Mouse (Mus musculus) midbrain, embryonic 13.5 days (tissue): ENCODE measurements around the gene Shmt1. TPM values are rescaled to one million over a fixed set of nuclear protein-coding genes. Genes with fewer than 3 reads are reported as not detected.

Experiments
- ATAC-seq: fragments of 200-750 bp; cut with Nextera tagmentation; 2 replicates; pipeline ENCODE4 v1.8.0; 2017; ENCODE audit warnings: mild to moderate bottlenecking, moderate TSS enrichment, moderate library complexity
- H3K27ac ChIP-seq: fragments of 300-500 bp; sonication (generic); 2 replicates; pipeline ENCODE4 v1.5.1; 2015; ENCODE audit warnings: inconsistent platforms, mild to moderate bottlenecking, moderate library complexity
- H3K27me3 ChIP-seq: fragments of 300-500 bp; sonication (generic); 2 replicates; pipeline ENCODE4 v1.6.1; 2015; ENCODE audit warnings: mild to moderate bottlenecking, inconsistent platforms
- H3K36me3 ChIP-seq: fragments of 300-500 bp; sonication (generic); 2 replicates; pipeline ENCODE4 v1.6.1; 2015; ENCODE audit warnings: mild to moderate bottlenecking, inconsistent platforms
- H3K4me1 ChIP-seq: fragments of 300-500 bp; sonication (generic); replicated peaks from 2 replicates; pipeline ENCODE4 v1.6.1; 2015; ENCODE audit warnings: inconsistent platforms
- H3K4me2 ChIP-seq: fragments of 300-500 bp; sonication (generic); replicated peaks from 2 replicates; pipeline ENCODE4 v1.6.1; 2015; ENCODE audit warnings: moderate library complexity, mild to moderate bottlenecking, inconsistent platforms
- H3K4me3 ChIP-seq: fragments of 300-500 bp; sonication (generic); replicated peaks from 2 replicates; pipeline ENCODE4 v1.5.1; 2015; ENCODE audit warnings: mild to moderate bottlenecking, inconsistent platforms
- H3K9ac ChIP-seq: fragments of 300-500 bp; sonication (generic); replicated peaks from 2 replicates; pipeline ENCODE4 v1.6.1; 2015; ENCODE audit warnings: mild to moderate bottlenecking, inconsistent platforms
- H3K9me3 ChIP-seq: fragments of 300-500 bp; sonication (generic); 2 replicates; pipeline ENCODE4 v1.6.1; 2016; ENCODE audit warnings: mild to moderate bottlenecking, inconsistent platforms
- WGBS: fragments of 180-500 bp; shearing (Covaris S2); methylation state at CpG from one replicate; pipeline ENCODE4 v1.1.7; 2015; 5-methylcytosine and 5-hydroxymethylcytosine counted together
- polyA plus RNA-seq: library from polyadenylated mRNA; unstranded; fragments of >200 nt; fragmentation: Nextera tagmentation; extraction: Ambion mirVana; gene quantifications from 2 replicates; pipeline ENCODE4 v1.2.1, GENCODE M21; 2015

The Shmt1 gene
- polyA plus RNA-seq, 1 experiment from 2014 or later, result 16.2 TPM

GRCm38 (mm10) chr11:60766969-60767368 lies 44.5 kb downstream of the Shmt1 start:
- ATAC-seq, result no peak
- no peaks in the 10 kb centered on the region for H3K27me3 ChIP-seq
- no peak overlapping the region for H3K27ac ChIP-seq
- no peaks in the 10 kb centered on the region for H3K4me1 ChIP-seq
- H3K4me2 ChIP-seq, result no peak overlapping the region
- no peak overlapping the region for H3K4me3 ChIP-seq
- H3K36me3 ChIP-seq, result peaks cover 6% of the 10 kb centered on the region; the same call in 1 of the 2 replicates
- WGBS, result 87% methylated on average over 4 of the region's 4 CpGs
- H3K9me3 ChIP-seq, result no peaks in the 10 kb centered on the region
- H3K9ac ChIP-seq, result no peak overlapping the region

- ATAC-seq, result no peak
- Histone ChIP-seq H3K36me3 (peaks cover 45% of the 10 kb centered on the region), H3K27ac (no peak overlapping the region), H3K4me1 (no peaks in the 10 kb centered on the region), H3K9me3 (no peaks in the 10 kb centered on the region), H3K4me2 (no peak overlapping the region), H3K27me3 (no peaks in the 10 kb centered on the region), H3K9ac (no peak overlapping the region), H3K4me3 (no peak overlapping the region)
- WGBS, result 93% methylated on average over 3 of the region's 3 CpGs
Measured at GRCm38 (mm10) chr11:60761681-60762080, 49.8 kb downstream of the Shmt1 start.

- ATAC-seq, result no peak
- Histone ChIP-seq H3K27me3 (no peaks in the 10 kb centered on the region), H3K9ac (no peak overlapping the region), H3K4me3 (no peak overlapping the region), H3K36me3 (peaks cover 84% of the 10 kb centered on the region), H3K4me2 (no peak overlapping the region), H3K9me3 (no peaks in the 10 kb centered on the region), H3K27ac (no peak overlapping the region), H3K4me1 (no peaks in the 10 kb centered on the region)
- 97% methylated on average over 7 of the region's 7 CpGs for WGBS
Measured at GRCm38 (mm10) chr11:60755570-60755969, 55.9 kb downstream of the Shmt1 start.

- no peaks in the 10 kb centered on the region for H3K27me3 ChIP-seq
- WGBS, result 86% methylated on average over 3 of the region's 3 CpGs
- H3K9me3 ChIP-seq, result no peaks in the 10 kb centered on the region
- no peak overlapping the region for H3K27ac ChIP-seq
- peaks cover 70% of the 10 kb centered on the region for H3K36me3 ChIP-seq
- no peak overlapping the region for H3K4me2 ChIP-seq
- no peak overlapping the region for H3K9ac ChIP-seq
- ATAC-seq, result no peak
- H3K4me1 ChIP-seq, result no peaks in the 10 kb centered on the region
- H3K4me3 ChIP-seq, result no peak overlapping the region
Measured at GRCm38 (mm10) chr11:60740321-60740720, 71.2 kb downstream of the Shmt1 start.

Other genes with a start within 250 kb of the Shmt1 start
- gene Llgl1, start 112.0 kb downstream of the Shmt1 start, polyA plus RNA-seq, result 75.1 and 87.4 TPM in 2 replicates
- gene Flii, start 84.5 kb downstream of the Shmt1 start, polyA plus RNA-seq, result 67.5 and 72.5 TPM in 2 replicates
- 18.4 and 18.6 TPM in 2 replicates for gene Mief2, start 83.3 kb downstream of the Shmt1 start, polyA plus RNA-seq
- gene Top3a, start 34.4 kb downstream of the Shmt1 start, polyA plus RNA-seq, result 10.6 and 11.7 TPM in 2 replicates
- 7.0 and 7.5 TPM in 2 replicates for gene Smcr8, start 34.2 kb downstream of the Shmt1 start, polyA plus RNA-seq
- 28.2 and 28.4 TPM in 2 replicates for gene Dhrs7b, start 18.9 kb upstream of the Shmt1 start, polyA plus RNA-seq
- 55.1 and 57.4 TPM in 2 replicates for gene Tmem11, start 67.6 kb upstream of the Shmt1 start, polyA plus RNA-seq
- gene Natd1, start 103.0 kb upstream of the Shmt1 start, polyA plus RNA-seq, result 30.0 and 31.8 TPM in 2 replicates
- 28.2 and 29.8 TPM in 2 replicates for gene Map2k3, start 120.3 kb upstream of the Shmt1 start, polyA plus RNA-seq
- gene Kcnj12, start 210.8 kb upstream of the Shmt1 start, polyA plus RNA-seq, result 0.64 and 1.4 TPM in 2 replicates